Mouse (Mus musculus) midbrain, embryonic 11.5 days (tissue): ENCODE data around the gene Arv1. TPM values are rescaled to one million over a fixed set of nuclear protein-coding genes. Genes with fewer than 3 reads are reported as not detected.

Experiments
- ATAC-seq: fragments of 200-750 bp; cut with Nextera tagmentation; 2 replicates; pipeline ENCODE4 v1.8.0; 2017; ENCODE audit warnings: moderate TSS enrichment, moderate library complexity; ENCODE audit not compliant: low FRiP score
- DNase-seq: peaks from one replicate; pipeline ENCODE4 v3.0.0; 2015; ENCODE audit warnings: low spot score; ENCODE audit errors: missing footprints
- H3K27ac ChIP-seq: fragments of 300-500 bp; sonication (generic); 2 replicates; pipeline ENCODE4 v1.5.1; 2014; ENCODE audit warnings: low read depth, low read length
- H3K27me3 ChIP-seq: fragments of 300-500 bp; sonication (generic); 2 replicates; pipeline ENCODE4 v1.6.1; 2014; ENCODE audit warnings: mild to moderate bottlenecking, low read length, moderate library complexity, mixed read lengths; ENCODE audit not compliant: control insufficient read depth, insufficient read depth
- H3K36me3 ChIP-seq: fragments of 300-500 bp; sonication (generic); 2 replicates; pipeline ENCODE4 v1.6.1; 2014; ENCODE audit warnings: mild to moderate bottlenecking, low read length, moderate library complexity, mixed read lengths; ENCODE audit not compliant: control insufficient read depth, insufficient read depth
- H3K4me1 ChIP-seq: fragments of 300-500 bp; sonication (generic); 2 replicates; pipeline ENCODE4 v1.6.1; 2014; ENCODE audit warnings: low read length; ENCODE audit not compliant: control insufficient read depth, insufficient read depth
- H3K4me2 ChIP-seq: fragments of 300-500 bp; sonication (generic); 2 replicates; pipeline ENCODE4 v1.6.1; 2014; ENCODE audit warnings: mild to moderate bottlenecking, moderate library complexity
- H3K4me3 ChIP-seq: fragments of 300-500 bp; sonication (generic); 2 replicates; pipeline ENCODE4 v1.5.1; 2014; ENCODE audit warnings: low read depth, low read length
- H3K9ac ChIP-seq: fragments of 300-500 bp; sonication (generic); 2 replicates; pipeline ENCODE4 v1.6.1; 2014; ENCODE audit warnings: low read length
- H3K9me3 ChIP-seq: fragments of 300-500 bp; sonication (generic); 2 replicates; pipeline ENCODE4 v1.6.1; 2016; ENCODE audit warnings: low read length; ENCODE audit not compliant: control insufficient read depth
- WGBS: fragments of 180-500 bp; shearing (Covaris S2); extraction: QIAGEN DNeasy Blood & Tissue Kit; methylation state at CpG from one replicate; pipeline ENCODE4 v1.1.7; 2014; 5-methylcytosine and 5-hydroxymethylcytosine counted together
- polyA plus RNA-seq: library from polyadenylated mRNA; unstranded; fragments of >200 nt; fragmentation: Nextera tagmentation; extraction: Ambion mirVana; gene quantifications from 2 replicates; pipeline ENCODE4 v1.2.1, GENCODE M21; 2014

Gene Arv1
- polyA plus RNA-seq, 1 experiment from 2014 or later = 33.0 TPM

DNA sequence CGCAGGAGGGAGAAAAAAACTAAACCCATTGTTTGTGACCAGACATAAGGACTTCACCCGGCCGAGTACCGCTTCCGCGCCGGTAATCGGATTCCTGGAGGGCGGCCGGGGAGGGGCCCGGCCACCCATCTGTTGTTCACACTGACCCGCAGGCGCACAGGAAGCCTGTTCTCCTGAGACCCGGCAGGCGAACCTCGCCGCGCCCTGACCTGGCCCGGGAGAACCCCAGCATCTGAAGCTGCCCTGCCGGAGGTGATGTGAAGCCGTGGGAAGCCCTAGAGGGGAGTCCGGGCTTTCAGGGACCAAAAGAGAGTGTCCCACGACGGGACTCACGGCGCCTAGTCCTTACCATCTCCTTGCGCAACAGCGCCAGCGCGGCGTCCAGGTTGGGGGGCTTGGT lies 29.3 kb downstream of the Arv1 start:
- WGBS = under 1% methylated on average over 31 of the region's 31 CpGs
- H3K4me3 ChIP-seq = peak overlapping the region; percentile 46
- no peaks in the 10 kb centered on the region for H3K36me3 ChIP-seq
- H3K9me3 ChIP-seq = no peaks in the 10 kb centered on the region
- no peak overlapping the region for H3K27ac ChIP-seq
- DNase-seq (peak; percentile 91), ATAC-seq (no peak)
- no peak overlapping the region; the same call in 1 of the 2 replicates for H3K9ac ChIP-seq
- H3K4me1 ChIP-seq = peaks cover 10% of the 10 kb centered on the region
- H3K4me2 ChIP-seq = peak overlapping the region; percentile 69
- H3K27me3 ChIP-seq = peaks cover 42% of the 10 kb centered on the region

DNA sequence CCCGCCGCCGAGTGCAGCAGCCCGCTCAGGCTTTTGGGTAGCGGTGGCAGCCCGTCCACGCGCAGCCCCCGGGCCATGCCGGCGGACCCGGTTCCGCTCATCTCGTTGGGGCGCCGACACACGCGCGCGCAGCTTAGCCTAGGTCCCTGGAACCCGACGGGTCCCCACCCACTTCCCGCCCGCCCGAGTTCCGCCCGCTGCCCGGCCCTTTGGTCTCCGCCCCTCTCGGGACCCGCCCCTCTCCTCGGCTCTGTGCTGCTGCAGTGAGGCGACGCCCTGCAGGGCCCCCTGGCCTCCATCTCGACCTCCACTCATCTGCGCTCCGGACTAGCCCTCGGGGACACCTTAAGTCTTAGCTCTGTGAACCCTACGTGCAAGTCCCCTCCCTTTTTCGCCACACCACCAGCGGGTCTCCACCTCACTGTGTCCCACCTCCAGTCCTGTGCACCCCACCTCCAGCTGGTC lies 29.8 kb downstream of the Arv1 start, which contains the start of gene Fam89a:
TSS of gene Fam89a (minus strand) at position 124 of the 465 bp plus-strand sequence.
- Histone ChIP-seq H3K27ac (no peak within 1 kb of the TSS), H3K36me3 (no peaks in the 10 kb centered on the region), H3K9me3 (no peaks in the 10 kb centered on the region), H3K4me2 (peak within 1 kb of the TSS; percentile 69), H3K4me1 (peaks cover 10% of the 10 kb centered on the region), H3K9ac (peak within 1 kb of the TSS; percentile 12; the same call in 1 of the 2 replicates), H3K4me3 (peak within 1 kb of the TSS; percentile 46), H3K27me3 (peaks cover 42% of the 10 kb centered on the region)
- WGBS = 1% methylated on average over 35 of the region's 41 CpGs
- ATAC-seq (peak; percentile 52), DNase-seq (peak; percentile 93)

GRCm38 (mm10) chr8:124752325-124752862 lies 30.5 kb downstream of the Arv1 start:
- no peak overlapping the region for H3K4me3 ChIP-seq
- ATAC-seq (no peak), DNase-seq (no peak)
- peaks cover 10% of the 10 kb centered on the region for H3K4me1 ChIP-seq
- no peak overlapping the region for H3K9ac ChIP-seq
- H3K4me2 ChIP-seq = no peak overlapping the region
- H3K27ac ChIP-seq = no peak overlapping the region
- peaks cover 42% of the 10 kb centered on the region for H3K27me3 ChIP-seq
- no peaks in the 10 kb centered on the region for H3K36me3 ChIP-seq
- WGBS = 29% methylated on average over 21 of the region's 21 CpGs
- H3K9me3 ChIP-seq = no peaks in the 10 kb centered on the region

DNA sequence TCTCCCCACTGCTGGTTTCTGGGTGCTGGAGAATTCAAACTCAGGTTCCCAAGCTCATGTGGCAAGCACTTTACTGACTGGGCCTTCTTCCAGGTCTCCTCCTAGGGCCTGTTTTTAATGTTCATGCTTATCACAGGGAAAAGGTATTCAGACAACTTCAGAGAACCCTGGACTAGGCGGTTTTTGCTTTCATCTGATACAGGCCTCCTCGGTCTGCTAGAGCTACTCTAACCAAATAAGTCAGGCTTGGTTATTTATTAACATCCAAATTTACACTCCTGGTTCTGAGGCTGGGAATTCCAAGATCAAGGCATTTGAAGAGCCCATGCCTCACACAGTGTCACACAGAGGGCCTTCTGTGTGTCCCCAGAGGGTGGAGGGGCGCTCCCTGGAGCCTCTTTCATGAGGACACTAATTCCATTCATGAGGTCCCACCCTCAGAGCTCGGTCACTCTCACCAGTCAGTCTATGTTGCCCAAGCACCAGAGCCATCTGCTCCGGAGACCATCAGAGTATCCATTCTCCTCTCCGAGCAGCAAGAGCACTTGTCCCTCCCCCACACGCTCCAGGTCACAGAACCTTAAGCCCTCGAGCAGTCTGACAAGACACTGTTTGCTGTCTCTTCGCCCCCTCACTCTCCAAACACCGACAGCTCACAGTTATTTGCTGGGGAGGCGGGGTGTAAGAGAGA lies 32.3 kb downstream of the Arv1 start:
- 16% methylated on average over 11 of the region's 11 CpGs for WGBS
- Histone ChIP-seq H3K9ac (no peak overlapping the region), H3K4me2 (no peak overlapping the region), H3K9me3 (no peaks in the 10 kb centered on the region), H3K4me3 (no peak overlapping the region), H3K27me3 (peaks cover 42% of the 10 kb centered on the region), H3K4me1 (peaks cover 10% of the 10 kb centered on the region), H3K27ac (no peak overlapping the region), H3K36me3 (no peaks in the 10 kb centered on the region)
- ATAC-seq (peak; percentile 61), DNase-seq (peak; percentile 85)

DNA sequence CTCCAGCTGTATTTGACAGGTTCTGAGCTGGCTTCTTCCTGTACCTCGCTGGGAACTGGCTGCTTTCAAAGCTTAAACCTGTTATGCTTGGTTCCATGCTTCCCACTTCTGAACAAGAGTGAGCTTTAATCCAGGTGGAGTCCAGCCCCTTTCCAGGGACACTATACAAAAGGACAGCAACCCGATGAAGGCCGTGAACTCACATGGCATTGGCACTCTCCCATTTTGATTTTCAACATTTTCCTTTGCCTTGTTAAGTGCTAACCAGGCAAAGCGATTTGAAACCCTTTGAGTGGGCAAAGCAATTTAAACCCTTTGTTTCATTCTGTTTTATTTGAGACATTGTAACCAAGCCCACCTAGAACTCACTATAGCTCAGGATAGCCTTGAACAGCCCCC lies 32.9 kb downstream of the Arv1 start:
- H3K4me1 ChIP-seq = peaks cover 10% of the 10 kb centered on the region
- 35% methylated on average over 4 of the region's 4 CpGs for WGBS
- H3K27ac ChIP-seq = no peak overlapping the region
- H3K9me3 ChIP-seq = no peaks in the 10 kb centered on the region
- no peak overlapping the region for H3K9ac ChIP-seq
- ATAC-seq = no peak
- peaks cover 38% of the 10 kb centered on the region for H3K27me3 ChIP-seq
- DNase-seq = no peak
- no peaks in the 10 kb centered on the region for H3K36me3 ChIP-seq
- no peak overlapping the region for H3K4me2 ChIP-seq
- no peak overlapping the region for H3K4me3 ChIP-seq

GRCm38 (mm10) chr8:124755481-124755880 lies 33.5 kb downstream of the Arv1 start:
- DNase-seq = no peak
- H3K9me3 ChIP-seq = no peaks in the 10 kb centered on the region
- H3K4me3 ChIP-seq = no peak overlapping the region
- no peak for ATAC-seq
- peaks cover 10% of the 10 kb centered on the region for H3K4me1 ChIP-seq
- WGBS = 85% methylated on average over 8 of the region's 8 CpGs
- H3K4me2 ChIP-seq = no peak overlapping the region
- H3K27ac ChIP-seq = no peak overlapping the region
- H3K27me3 ChIP-seq = peaks cover 31% of the 10 kb centered on the region
- no peaks in the 10 kb centered on the region for H3K36me3 ChIP-seq
- no peak overlapping the region for H3K9ac ChIP-seq

DNA sequence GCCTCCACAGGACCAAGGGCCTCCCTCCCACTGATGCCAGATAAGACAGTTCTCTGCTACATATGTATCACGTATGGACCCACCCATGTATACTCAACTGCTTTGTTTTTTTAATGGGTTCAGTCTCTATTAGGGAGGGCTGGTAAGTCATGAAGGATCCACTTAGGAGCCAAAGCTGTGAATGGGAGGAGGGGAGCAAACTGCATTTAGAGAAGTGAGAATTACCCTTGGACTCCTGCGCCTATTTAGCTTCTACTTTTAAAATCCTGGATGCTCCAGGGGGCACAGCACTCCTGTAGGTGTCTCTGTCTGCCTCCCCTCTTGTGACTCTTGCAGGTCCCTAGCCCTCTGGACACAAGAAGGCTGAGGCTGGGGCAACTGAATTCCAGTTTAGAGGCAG lies 34.2 kb downstream of the Arv1 start:
- DNase-seq (no peak), ATAC-seq (no peak)
- H3K4me1 ChIP-seq = peaks cover 7% of the 10 kb centered on the region

DNA sequence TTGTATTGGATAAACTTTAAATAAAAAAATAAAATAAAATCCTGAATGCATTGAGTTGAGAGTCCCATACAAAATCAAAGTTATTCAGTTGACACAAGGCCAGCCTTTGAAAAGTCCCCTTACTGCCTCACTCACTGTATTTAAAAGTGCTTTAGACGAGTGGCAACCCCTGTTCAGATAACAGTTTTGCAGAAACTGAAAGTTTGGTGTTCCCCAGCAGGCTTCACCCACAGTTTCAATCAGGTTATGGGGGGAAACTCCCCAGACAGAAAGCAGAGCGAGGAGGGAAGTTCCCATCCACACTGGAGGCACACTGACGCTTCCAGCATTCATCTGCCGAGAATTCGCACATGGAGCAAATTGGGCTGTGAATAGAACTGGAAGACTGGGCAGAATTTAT lies 34.7 kb downstream of the Arv1 start:
- no peak overlapping the region for H3K9ac ChIP-seq
- no peaks in the 10 kb centered on the region for H3K9me3 ChIP-seq
- WGBS = 64% methylated on average over 5 of the region's 5 CpGs

More for the DNA sequence above, 34.2 kb downstream of the Arv1 start:
- H3K36me3 ChIP-seq = no peaks in the 10 kb centered on the region
- H3K4me3 ChIP-seq = no peak overlapping the region
- no peak overlapping the region for H3K27ac ChIP-seq
- H3K4me2 ChIP-seq = no peak overlapping the region
- no peak overlapping the region for H3K9ac ChIP-seq
- H3K9me3 ChIP-seq = no peaks in the 10 kb centered on the region
- WGBS = 62% methylated on average over 2 of the region's 2 CpGs
- H3K27me3 ChIP-seq = peaks cover 24% of the 10 kb centered on the region

GRCm38 (mm10) chr8:124758544-124758943 lies 36.6 kb downstream of the Arv1 start:
- H3K4me1 ChIP-seq = no peaks in the 10 kb centered on the region
- no peak overlapping the region for H3K27ac ChIP-seq
- no peaks in the 10 kb centered on the region for H3K9me3 ChIP-seq
- ATAC-seq = no peak
- no peak overlapping the region for H3K9ac ChIP-seq
- H3K36me3 ChIP-seq = no peaks in the 10 kb centered on the region
- H3K4me3 ChIP-seq = no peak overlapping the region
- peaks cover under 1% of the 10 kb centered on the region; the same call in 1 of the 2 replicates for H3K27me3 ChIP-seq
- no peak for DNase-seq
- H3K4me2 ChIP-seq = no peak overlapping the region
- WGBS = 47% methylated on average over 3 of the region's 3 CpGs

More for the DNA sequence above, 34.7 kb downstream of the Arv1 start:
- H3K4me1 ChIP-seq = peaks cover 3% of the 10 kb centered on the region; the same call in 1 of the 2 replicates
- ATAC-seq (no peak), DNase-seq (no peak)
- peaks cover 20% of the 10 kb centered on the region for H3K27me3 ChIP-seq
- no peaks in the 10 kb centered on the region for H3K36me3 ChIP-seq
- no peak overlapping the region for H3K27ac ChIP-seq
- no peak overlapping the region for H3K4me2 ChIP-seq
- H3K4me3 ChIP-seq = no peak overlapping the region
